ENCODE assay signal across 21 mouse cellular contexts in genomic region chrX:14133571-14133970, GRCm38 (mm10).
DNase-seq lines count a peak whose midpoint lies in the region; ATAC-seq and TF ChIP-seq lines count a peak whose summit lies in the region.
"Had no signal": no experiment of that assay in that cellular context is flagged by ENCODE, and none has a peak within 500 bp of the region (broad histone marks: within the 10 kb centered on the region; RNA-seq: fewer than 3 reads in every experiment).

No protein-coding gene starts in this region.

- no peak overlapping the region for H3K27ac ChIP-seq in embryonic facial prominence, embryonic 11.5 days (replicated peaks; ENCODE audit: low read depth, low read length)
- no peak overlapping the region for H3K27ac ChIP-seq in embryonic facial prominence, embryonic 10.5 days (replicated peaks)
- H3K27ac ChIP-seq in kidney, postnatal 0 days = no peak overlapping the region
- no peak overlapping the region for H3K27ac ChIP-seq in kidney, embryonic 14.5 days (ENCODE audit: low read depth, low read length)
- no peak overlapping the region for H3K27ac ChIP-seq in lung, embryonic 15.5 days
- H3K27ac ChIP-seq in embryonic facial prominence, embryonic 14.5 days (replicated peaks; ENCODE audit: low read depth, low read length) = no peak overlapping the region
- H3K27ac ChIP-seq: embryonic facial prominence, embryonic 13.5 days; forebrain, embryonic 13.5 days; gastrocnemius, adult 2 months; hindbrain, embryonic 10.5 days; hindbrain, embryonic 14.5 days had no signal

- no peaks in the 10 kb centered on the region for H3K27me3 ChIP-seq in embryonic facial prominence, embryonic 11.5 days (ENCODE audit: control insufficient read depth, insufficient read depth, low read length)
- H3K27me3 ChIP-seq in embryonic facial prominence, embryonic 10.5 days (replicated peaks; ENCODE audit: low read depth, poor library complexity, severe bottlenecking) = no peaks in the 10 kb centered on the region
- no peaks in the 10 kb centered on the region for H3K27me3 ChIP-seq in kidney, postnatal 0 days (ENCODE audit: insufficient read depth, low read length)
- no peaks in the 10 kb centered on the region for H3K27me3 ChIP-seq in kidney, embryonic 14.5 days (ENCODE audit: control insufficient read depth, insufficient read depth, low read length)
- no peaks in the 10 kb centered on the region for H3K27me3 ChIP-seq in lung, embryonic 15.5 days
- no peaks in the 10 kb centered on the region for H3K27me3 ChIP-seq in embryonic facial prominence, embryonic 14.5 days (replicated peaks; ENCODE audit: control insufficient read depth, insufficient read depth, low read length)
- H3K27me3 ChIP-seq: CH12.LX; embryonic facial prominence, embryonic 13.5 days; forebrain, embryonic 13.5 days; heart, embryonic 12.5 days had no signal

- no peak overlapping the region for H3K9ac ChIP-seq in embryonic facial prominence, embryonic 11.5 days (replicated peaks; ENCODE audit: low read length)
- no peak overlapping the region for H3K9ac ChIP-seq in kidney, postnatal 0 days (ENCODE audit: low read depth, low read length)
- H3K9ac ChIP-seq in kidney, embryonic 14.5 days (ENCODE audit: low read depth, low read length) = no peak overlapping the region
- H3K9ac ChIP-seq in lung, embryonic 15.5 days = no peak overlapping the region
- H3K9ac ChIP-seq in embryonic facial prominence, embryonic 14.5 days (ENCODE audit: low read depth, low read length) = no peak overlapping the region
- H3K9ac ChIP-seq: embryonic facial prominence, embryonic 13.5 days; forebrain, embryonic 13.5 days; forebrain, postnatal 0 days; heart, embryonic 12.5 days; hindbrain, embryonic 14.5 days had no signal

- DNase-seq in embryonic facial prominence, embryonic 11.5 days (ENCODE audit: low spot score) = peak; percentile 43
- no peak for DNase-seq in embryonic facial prominence, embryonic 10.5 days (ENCODE audit: low spot score)
- DNase-seq in kidney, postnatal 0 days (ENCODE audit: low spot score) = peak; percentile 76
- DNase-seq in lung, postnatal 10 days = no peak
- peak; percentile 32 for DNase-seq in embryonic facial prominence, embryonic 14.5 days (ENCODE audit: low spot score)
- no peak for DNase-seq in Muller cell, postnatal 12 days (ENCODE audit: inconsistent ontology term)
- DNase-seq: adrenal gland, adult 8-10 months; adrenal gland, postnatal 36 days; cerebellum, adult 2 months; cerebellum, postnatal 10 days; forebrain, postnatal 0 days; gastrocnemius, adult 2 months; gastrocnemius, postnatal 25 days had no signal

- H3K4me1 ChIP-seq in embryonic facial prominence, embryonic 11.5 days (ENCODE audit: control insufficient read depth, insufficient read depth, low read length) = no peaks in the 10 kb centered on the region
- no peaks in the 10 kb centered on the region for H3K4me1 ChIP-seq in embryonic facial prominence, embryonic 10.5 days
- H3K4me1 ChIP-seq in kidney, postnatal 0 days (replicated peaks; ENCODE audit: insufficient read depth, low read length) = no peaks in the 10 kb centered on the region
- H3K4me1 ChIP-seq in kidney, embryonic 14.5 days (ENCODE audit: control insufficient read depth, insufficient read depth, low read length) = no peaks in the 10 kb centered on the region
- no peaks in the 10 kb centered on the region for H3K4me1 ChIP-seq in lung, embryonic 15.5 days
- H3K4me1 ChIP-seq in embryonic facial prominence, embryonic 14.5 days (ENCODE audit: control insufficient read depth, insufficient read depth, low read length) = no peaks in the 10 kb centered on the region
- H3K4me1 ChIP-seq: embryonic facial prominence, embryonic 13.5 days; forebrain, embryonic 13.5 days; heart, embryonic 12.5 days; hindbrain, embryonic 10.5 days had no signal

- no peak overlapping the region for H3K4me2 ChIP-seq in embryonic facial prominence, embryonic 11.5 days (ENCODE audit: low read depth, low read length)
- H3K4me2 ChIP-seq in kidney, postnatal 0 days (ENCODE audit: low read length) = no peak overlapping the region
- no peak overlapping the region for H3K4me2 ChIP-seq in kidney, embryonic 14.5 days (replicated peaks; ENCODE audit: low read depth, low read length)
- no peak overlapping the region for H3K4me2 ChIP-seq in lung, embryonic 15.5 days
- no peak overlapping the region for H3K4me2 ChIP-seq in embryonic facial prominence, embryonic 14.5 days (ENCODE audit: low read depth, low read length)
- H3K4me2 ChIP-seq: embryonic facial prominence, embryonic 13.5 days; forebrain, embryonic 13.5 days; heart, embryonic 12.5 days; hindbrain, embryonic 14.5 days had no signal

- no peak for TF ChIP-seq CTCF in kidney, postnatal 0 days (IDR thresholded peaks at IDR 0.05; ENCODE audit: low read depth)

- H3K9me3 ChIP-seq in embryonic facial prominence, embryonic 11.5 days (replicated peaks; ENCODE audit: control insufficient read depth, low read length) = no peaks in the 10 kb centered on the region
- H3K9me3 ChIP-seq in embryonic facial prominence, embryonic 10.5 days = no peaks in the 10 kb centered on the region
- no peaks in the 10 kb centered on the region for H3K9me3 ChIP-seq in kidney, postnatal 0 days (replicated peaks; ENCODE audit: low read length)
- no peaks in the 10 kb centered on the region for H3K9me3 ChIP-seq in kidney, embryonic 14.5 days (ENCODE audit: control insufficient read depth, low read length)
- H3K9me3 ChIP-seq in lung, embryonic 15.5 days = no peaks in the 10 kb centered on the region
- H3K9me3 ChIP-seq in embryonic facial prominence, embryonic 14.5 days (ENCODE audit: control insufficient read depth, low read length) = no peaks in the 10 kb centered on the region
- H3K9me3 ChIP-seq: embryonic facial prominence, embryonic 13.5 days; forebrain, embryonic 13.5 days; heart, embryonic 12.5 days; hindbrain, embryonic 10.5 days had no signal

- 61% methylated on average over 2 of the region's 2 CpGs for WGBS in embryonic facial prominence, embryonic 11.5 days
- WGBS in embryonic facial prominence, embryonic 10.5 days = 80% methylated on average over 2 of the region's 2 CpGs
- WGBS in kidney, postnatal 0 days = 58% methylated on average over 2 of the region's 2 CpGs
- 66% methylated on average over 2 of the region's 2 CpGs for WGBS in kidney, embryonic 14.5 days
- 40% methylated on average over 2 of the region's 2 CpGs for WGBS in lung, embryonic 15.5 days
- 56% methylated on average over 2 of the region's 2 CpGs for WGBS in embryonic facial prominence, embryonic 14.5 days

- H3K4me3 ChIP-seq in embryonic facial prominence, embryonic 11.5 days (ENCODE audit: low read depth, low read length) = no peak overlapping the region
- H3K4me3 ChIP-seq in embryonic facial prominence, embryonic 10.5 days = no peak overlapping the region
- no peak overlapping the region for H3K4me3 ChIP-seq in kidney, postnatal 0 days (replicated peaks; ENCODE audit: low read depth, low read length)
- no peak overlapping the region for H3K4me3 ChIP-seq in kidney, embryonic 14.5 days (ENCODE audit: low read length)
- no peak overlapping the region for H3K4me3 ChIP-seq in lung, embryonic 15.5 days
- H3K4me3 ChIP-seq in embryonic facial prominence, embryonic 14.5 days (ENCODE audit: low read depth, low read length) = no peak overlapping the region
- H3K4me3 ChIP-seq: embryonic facial prominence, embryonic 13.5 days; forebrain, embryonic 13.5 days; gastrocnemius, adult 2 months; heart, embryonic 12.5 days; hindbrain, embryonic 10.5 days had no signal

- no peak for ATAC-seq in embryonic facial prominence, embryonic 11.5 days (replicated peaks; ENCODE audit: insufficient number of reproducible peaks, low FRiP score, low TSS enrichment, low read depth)
- ATAC-seq in kidney, postnatal 0 days (replicated peaks; ENCODE audit: low FRiP score, low read depth) = no peak; the same call in 1 of the 2 replicates
- no peak; the same call in 1 of the 2 replicates for ATAC-seq in kidney, embryonic 14.5 days (ENCODE audit: low FRiP score, low TSS enrichment)
- ATAC-seq in lung, embryonic 15.5 days (ENCODE audit: borderline replicate concordance, extremely low read depth, low FRiP score, low TSS enrichment) = peak; percentile 70; the same call in 1 of the 2 replicates
- ATAC-seq in embryonic facial prominence, embryonic 14.5 days (ENCODE audit: low read depth) = no peak
- ATAC-seq: forebrain, embryonic 13.5 days; forebrain, postnatal 0 days had no signal

- H3K36me3 ChIP-seq in embryonic facial prominence, embryonic 11.5 days (replicated peaks; ENCODE audit: control insufficient read depth, insufficient read depth, low read depth, low read length) = no peaks in the 10 kb centered on the region
- H3K36me3 ChIP-seq in embryonic facial prominence, embryonic 10.5 days (replicated peaks) = no peaks in the 10 kb centered on the region
- H3K36me3 ChIP-seq in kidney, postnatal 0 days (ENCODE audit: insufficient read depth, low read length) = no peaks in the 10 kb centered on the region
- H3K36me3 ChIP-seq in kidney, embryonic 14.5 days (ENCODE audit: control insufficient read depth, insufficient read depth, low read length) = no peaks in the 10 kb centered on the region
- H3K36me3 ChIP-seq in lung, embryonic 15.5 days = no peaks in the 10 kb centered on the region
- no peaks in the 10 kb centered on the region for H3K36me3 ChIP-seq in embryonic facial prominence, embryonic 14.5 days (ENCODE audit: control insufficient read depth, insufficient read depth, low read length)
- H3K36me3 ChIP-seq: embryonic facial prominence, embryonic 13.5 days; heart, embryonic 12.5 days; hindbrain, embryonic 10.5 days had no signal

Comparison
In these comparisons a context has a peak if more than half of its experiments do, and no peak if none do; other contexts are left out.
1. DNase-seq: peak in embryonic facial prominence, embryonic 11.5 days (single experiment), kidney, postnatal 0 days (single experiment) and embryonic facial prominence, embryonic 14.5 days (single experiment); none in embryonic facial prominence, embryonic 10.5 days (single experiment), lung, postnatal 10 days (single experiment) and Muller cell, postnatal 12 days (single experiment).